Mouse (Mus musculus) CH12.LX (cell line): ENCODE data around the gene Scrn1. TPM values are rescaled to one million over a fixed set of nuclear protein-coding genes. Genes with fewer than 3 reads are reported as not detected.

Experiments used
- DNase-seq: peaks from one replicate; pipeline ENCODE4 v3.0.0-alpha.2; 2013; ENCODE audit errors: extremely low read depth
- H3K27ac ChIP-seq: 2 replicates; pipeline ENCODE4 v1.5.1; 2012; ENCODE audit warnings: low read depth, mild to moderate bottlenecking, control low read depth, moderate library complexity; ENCODE audit not compliant: insufficient read depth
- H3K27me3 ChIP-seq: replicated peaks from 2 replicates; pipeline ENCODE3; 2012; ENCODE audit warnings: inconsistent platforms
- H3K36me3 ChIP-seq, 2 experiments: replicated peaks in 1 of 2; 2 replicates each; pipeline versions ENCODE3 to v1.6.1; 2012; ENCODE audit warnings: inconsistent platforms in 1 of 2, low read length in 1 of 2, mild to moderate bottlenecking in 1 of 2, mixed read lengths in 1 of 2, moderate library complexity in 1 of 2; ENCODE audit not compliant: control insufficient read depth in 1 of 2, insufficient read depth in 1 of 2
- H3K4me1 ChIP-seq, 2 experiments: 2 replicates each; pipeline ENCODE4 v1.6.1; 2012; ENCODE audit warnings: inconsistent platforms in 1 of 2, moderate library complexity in 1 of 2; ENCODE audit not compliant: insufficient read depth in 2 of 2, control insufficient read depth in 1 of 2
- H3K4me2 ChIP-seq: 2 replicates; pipeline ENCODE4 v1.6.1; 2012; ENCODE audit warnings: low read depth, mild to moderate bottlenecking, control low read depth; ENCODE audit not compliant: poor library complexity, insufficient read depth, severe bottlenecking
- H3K4me3 ChIP-seq, 3 experiments: fragments of 150-350 bp in 1 of 3; sonication (generic) in 1 of 3; replicated peaks in 1 of 3; 2 replicates each; pipeline versions ENCODE3 to v1.5.1; 2011 to 2012; ENCODE audit warnings: low read depth in 2 of 3, low read length in 2 of 3, mild to moderate bottlenecking in 2 of 3, moderate library complexity in 2 of 3, control low read depth in 1 of 3, improper control_type of control experiment in 1 of 3, inconsistent platforms in 1 of 3, mixed read lengths in 1 of 3; ENCODE audit not compliant: poor library complexity in 1 of 3
- H3K79me2 ChIP-seq: replicated peaks from 2 replicates; pipeline ENCODE4 v1.6.1; 2012; ENCODE audit warnings: mild to moderate bottlenecking, moderate library complexity; ENCODE audit not compliant: control insufficient read depth, poor library complexity, insufficient read depth, severe bottlenecking; ENCODE audit errors: extremely low read depth
- H3K9ac ChIP-seq: 2 replicates; pipeline ENCODE4 v1.6.1; 2012; ENCODE audit warnings: low read depth, mild to moderate bottlenecking, control low read depth, moderate library complexity; ENCODE audit not compliant: insufficient read depth
- H3K9me3 ChIP-seq: replicated peaks from 2 replicates; pipeline ENCODE3; 2012; ENCODE audit warnings: low read length, inconsistent platforms, mixed read lengths
- CHD2 ChIP-seq: IDR thresholded peaks from 2 replicates; pipeline ENCODE4 v1.6.1; 2011; ENCODE audit warnings: low read length, improper control_type of control experiment
- CTCF ChIP-seq, 2 experiments: IDR thresholded peaks in 1 of 2; conservative IDR thresholded peaks in 1 of 2; 2 replicates each; pipeline ENCODE4 v1.5.1; 2011 to 2012; ENCODE audit warnings: low read depth in 2 of 2, low read length in 2 of 2, improper control_type of control experiment in 1 of 2, inconsistent platforms in 1 of 2, mild to moderate bottlenecking in 1 of 2, moderate library complexity in 1 of 2
- E2F4 ChIP-seq: IDR thresholded peaks from 2 replicates; pipeline ENCODE4 v1.6.1; 2011; ENCODE audit warnings: low read depth, low read length, improper control_type of control experiment; ENCODE audit not compliant: insufficient replicate concordance
- ELF1 ChIP-seq: IDR thresholded peaks from 2 replicates; pipeline ENCODE4 v1.6.1; 2014; ENCODE audit warnings: low read depth, mild to moderate bottlenecking, inconsistent platforms, low read length, improper control_type of control experiment
- EP300 ChIP-seq: IDR thresholded peaks from 2 replicates; pipeline ENCODE4 v1.6.1; 2011; ENCODE audit warnings: low read length, improper control_type of control experiment
- ETS1 ChIP-seq: conservative IDR thresholded peaks from 2 replicates; pipeline ENCODE4 v1.6.1; 2012; ENCODE audit warnings: low read depth, mild to moderate bottlenecking, inconsistent platforms, low read length, improper control_type of control experiment, moderate library complexity
- GABPA ChIP-seq: IDR thresholded peaks from 2 replicates; pipeline ENCODE4 v1.6.1; 2012; ENCODE audit warnings: low read depth, low read length, improper control_type of control experiment, inconsistent platforms; ENCODE audit not compliant: insufficient replicate concordance
- IRF4 ChIP-seq: IDR thresholded peaks from 2 replicates; pipeline ENCODE4 v1.6.1; 2014; ENCODE audit warnings: low read depth, mild to moderate bottlenecking, inconsistent platforms, low read length, improper control_type of control experiment
- KAT2A ChIP-seq: IDR thresholded peaks from 2 replicates; pipeline ENCODE4 v1.6.1; 2012; ENCODE audit warnings: low read length, improper control_type of control experiment, inconsistent platforms; ENCODE audit not compliant: insufficient replicate concordance
- MAFK ChIP-seq: IDR thresholded peaks from 2 replicates; pipeline ENCODE4 v1.6.1; 2011; ENCODE audit warnings: low read length, improper control_type of control experiment; ENCODE audit not compliant: insufficient replicate concordance
- MAX ChIP-seq: IDR thresholded peaks from 2 replicates; pipeline ENCODE4 v1.6.1; 2011; ENCODE audit warnings: low read length, improper control_type of control experiment
- MEF2A ChIP-seq: IDR thresholded peaks from 2 replicates; pipeline ENCODE4 v1.6.1; 2014; ENCODE audit warnings: low read depth, mild to moderate bottlenecking, inconsistent platforms, low read length, improper control_type of control experiment, borderline replicate concordance
- MXI1 ChIP-seq: IDR thresholded peaks from 2 replicates; pipeline ENCODE4 v1.6.1; 2011; ENCODE audit warnings: mild to moderate bottlenecking, low read depth, low read length, improper control_type of control experiment
- NELFE ChIP-seq: IDR thresholded peaks from 2 replicates; pipeline ENCODE4 v1.6.1; 2011; ENCODE audit warnings: low read depth, low read length, improper control_type of control experiment
- PAX5 ChIP-seq: IDR thresholded peaks from 2 replicates; pipeline ENCODE4 v1.6.1; 2012; ENCODE audit warnings: low read length, inconsistent platforms, mixed read lengths
- POLR2AphosphoS2 ChIP-seq: IDR thresholded peaks from 2 replicates; pipeline ENCODE4 v1.6.1; 2011; ENCODE audit warnings: low read depth, low read length, improper control_type of control experiment
- RAD21 ChIP-seq: IDR thresholded peaks from 2 replicates; pipeline ENCODE4 v1.6.1; 2011; ENCODE audit warnings: low read depth, mild to moderate bottlenecking, low read length, improper control_type of control experiment, moderate library complexity
- RCOR1 ChIP-seq: conservative IDR thresholded peaks from 2 replicates; pipeline ENCODE4 v1.6.1; 2012; ENCODE audit warnings: low read depth, mild to moderate bottlenecking, inconsistent platforms, low read length, improper control_type of control experiment
- SIN3A ChIP-seq: IDR thresholded peaks from 2 replicates; pipeline ENCODE4 v1.6.1; 2012; ENCODE audit warnings: low read length, improper control_type of control experiment, inconsistent platforms
- TBP ChIP-seq: conservative IDR thresholded peaks from 2 replicates; pipeline ENCODE4 v1.6.1; 2011; ENCODE audit warnings: low read depth, low read length, improper control_type of control experiment
- TCF12 ChIP-seq: IDR thresholded peaks from 2 replicates; pipeline ENCODE4 v1.6.1; 2014; ENCODE audit warnings: low read depth, mild to moderate bottlenecking, inconsistent platforms, low read length, improper control_type of control experiment
- UBTF ChIP-seq: IDR thresholded peaks from 2 replicates; pipeline ENCODE4 v1.6.1; 2012; ENCODE audit warnings: low read depth, mild to moderate bottlenecking, inconsistent platforms, low read length, improper control_type of control experiment, moderate library complexity
- USF1 ChIP-seq: IDR thresholded peaks from 2 replicates; pipeline ENCODE4 v1.6.1; 2014; ENCODE audit warnings: low read depth, mild to moderate bottlenecking, inconsistent platforms, low read length, improper control_type of control experiment
- USF2 ChIP-seq: conservative IDR thresholded peaks from 2 replicates; pipeline ENCODE4 v1.6.1; 2011; ENCODE audit warnings: low read depth, low read length, improper control_type of control experiment
- ZKSCAN1 ChIP-seq: IDR thresholded peaks from 2 replicates; pipeline ENCODE4 v1.6.1; 2012; ENCODE audit warnings: low read depth, inconsistent platforms, low read length, improper control_type of control experiment, borderline replicate concordance
- ZMIZ1 ChIP-seq: IDR thresholded peaks from 2 replicates; pipeline ENCODE4 v1.6.1; 2012; ENCODE audit warnings: low read depth, mild to moderate bottlenecking, inconsistent platforms, low read length, improper control_type of control experiment
- ZNF384 ChIP-seq: IDR thresholded peaks from 2 replicates; pipeline ENCODE4 v1.6.1; 2012; ENCODE audit warnings: low read depth, low read length, improper control_type of control experiment, inconsistent platforms
- dilution Hi-C: fragments of 300-500 bp; cut with MboI; formaldehyde crosslinking; loops from 2 replicates; pipeline ENCODE4 v1.14.3; 2020; ENCODE audit warnings: low sequenced_read_pairs; ENCODE audit not compliant: extremely low pct_unique_long_range_greater_than_20kb, extremely low pct_ligation_motif_present
- in situ Hi-C: fragments of 300-500 bp; cut with MboI; formaldehyde crosslinking; loops from 3 replicates; pipeline ENCODE4 v1.14.3; 2019; ENCODE audit warnings: low sequenced_read_pairs, low pct_ligation_motif_present, low pct_unique_long_range_greater_than_20kb, mixed read lengths
- polyA plus RNA-seq: library from polyadenylated mRNA; unstranded; fragments of >175 nt; gene quantifications from 2 replicates; pipeline ENCODE4 v1.2.1, GENCODE M21; 2012; ENCODE audit warnings: low read depth; ENCODE audit not compliant: insufficient read length
- total RNA-seq, 2 experiments: library from RNA; depleted of rRNA; stranded (reverse); fragments of 300-350 nt in 1 of 2; fragments of >200 nt in 1 of 2; gene quantifications; 2 replicates each; pipeline ENCODE4 v1.2.3; 2012 to 2014

Scrn1 gene
- total and polyA plus RNA-seq, 3 experiments: 0.04 TPM; not detected in 2

- DNase-seq: no peak
- H3K9me3 ChIP-seq: no peaks in the 10 kb centered on the region
- H3K27me3 ChIP-seq: no peaks in the 10 kb centered on the region
- no peak overlapping the region for H3K9ac ChIP-seq
- no peaks in the 10 kb centered on the region for H3K79me2 ChIP-seq
- peaks cover 0 to 16% of the 10 kb centered on the region in 2 experiments; a peak in 2 of 4 replicates for H3K4me1 ChIP-seq
- TF ChIP-seq ZKSCAN1 (no peak), MAFK (no peak), MAX (no peak), PAX5 (no peak), MXI1 (no peak), CHD2 (no peak), GABPA (no peak), ELF1 (no peak), NELFE (no peak), USF1 (no peak), EP300 (no peak), IRF4 (no peak), KAT2A (no peak), E2F4 (no peak), TBP (no peak), UBTF (no peak), MEF2A (no peak), POLR2AphosphoS2 (no peak), RAD21 (no peak)
- TF ChIP-seq, all 38 proteins: peak for 0
- in situ Hi-C loops (no loop called here), dilution Hi-C loops (no loop called here)
- H3K27ac ChIP-seq: no peak overlapping the region
- H3K4me3 ChIP-seq: no peak overlapping the region
- H3K36me3 ChIP-seq: no peaks in the 10 kb centered on the region
- no peak overlapping the region for H3K4me2 ChIP-seq
Measured at GRCm38 (mm10) chr6:54552721-54553413, 13.4 kb downstream of the Scrn1 start.

- Histone ChIP-seq H3K4me2 (no peak overlapping the region), H3K4me1 (peaks cover 0 to 25% of the 10 kb centered on the region in 2 experiments; a peak in 2 of 4 replicates), H3K36me3 (no peaks in the 10 kb centered on the region), H3K27me3 (no peaks in the 10 kb centered on the region), H3K9ac (no peak overlapping the region), H3K27ac (no peak overlapping the region), H3K79me2 (no peaks in the 10 kb centered on the region), H3K4me3 (no peak overlapping the region), H3K9me3 (no peaks in the 10 kb centered on the region)
- no peak for DNase-seq
- in situ Hi-C loops: no loop called here
- dilution Hi-C loops: no loop called here
- TF ChIP-seq ZMIZ1 (no peak), KAT2A (no peak), CHD2 (no peak), ZNF384 (no peak), USF2 (no peak), SIN3A (no peak), EP300 (no peak), E2F4 (no peak), USF1 (no peak), MXI1 (no peak), NELFE (no peak), UBTF (no peak), RAD21 (no peak), RCOR1 (no peak), TCF12 (no peak), ETS1 (no peak), CTCF (conservative IDR thresholded peaks at IDR 0.05 in 1 of 2, IDR thresholded peaks at IDR 0.05 in 1 of 2; ENCODE audit: low read depth in 2 of 2, low read length in 2 of 2) (no peak)
Measured at GRCm38 (mm10) chr6:54550801-54551323, 15.4 kb downstream of the Scrn1 start.
